Mouse (Mus musculus): ENCODE data around the gene Bpifc.

- TF ChIP-seq GATA1 (IDR thresholded peaks at IDR 0.05; ENCODE audit: low read length) (no peak), TAL1 (IDR thresholded peaks at IDR 0.05; ENCODE audit: low read length) (no peak)
Observed at GRCm38 (mm10) chr10:85953401-85953800, 58.3 kb downstream of the Bpifc start.
